Mouse (Mus musculus) embryonic facial prominence, embryonic 13.5 days (tissue): ENCODE measurements around the gene Upf1. TPM values are rescaled to one million over a fixed set of nuclear protein-coding genes. Genes with fewer than 3 reads are reported as not detected.

Source experiments
- ATAC-seq: fragments of 200-750 bp; cut with Nextera tagmentation; 2 replicates; pipeline ENCODE4 v1.8.0; 2017; ENCODE audit warnings: low read depth; ENCODE audit not compliant: insufficient number of reproducible peaks, insufficient read depth, low FRiP score, low TSS enrichment
- H3K27ac ChIP-seq: fragments of 300-500 bp; sonication (generic); 2 replicates; pipeline ENCODE4 v1.5.1; 2015; ENCODE audit warnings: moderate library complexity, mild to moderate bottlenecking, inconsistent platforms
- H3K27me3 ChIP-seq: fragments of 300-500 bp; sonication (generic); 2 replicates; pipeline ENCODE4 v1.6.1; 2015; ENCODE audit warnings: mild to moderate bottlenecking, inconsistent platforms
- H3K36me3 ChIP-seq: fragments of 300-500 bp; sonication (generic); 2 replicates; pipeline ENCODE4 v1.6.1; 2015; ENCODE audit warnings: mild to moderate bottlenecking, inconsistent platforms
- H3K4me1 ChIP-seq: fragments of 300-500 bp; sonication (generic); 2 replicates; pipeline ENCODE4 v1.6.1; 2015; ENCODE audit warnings: inconsistent platforms
- H3K4me2 ChIP-seq: fragments of 300-500 bp; sonication (generic); 2 replicates; pipeline ENCODE4 v1.6.1; 2015; ENCODE audit warnings: moderate library complexity, mild to moderate bottlenecking, inconsistent platforms
- H3K4me3 ChIP-seq: fragments of 300-500 bp; sonication (generic); 2 replicates; pipeline ENCODE4 v1.5.1; 2015; ENCODE audit warnings: mild to moderate bottlenecking, inconsistent platforms
- H3K9ac ChIP-seq: fragments of 300-500 bp; sonication (generic); 2 replicates; pipeline ENCODE4 v1.6.1; 2015; ENCODE audit warnings: mild to moderate bottlenecking, inconsistent platforms
- H3K9me3 ChIP-seq: fragments of 300-500 bp; sonication (generic); 2 replicates; pipeline ENCODE4 v1.6.1; 2016; ENCODE audit warnings: inconsistent platforms
- WGBS: fragments of 180-500 bp; shearing (Covaris S2); methylation state at CpG from one replicate; pipeline ENCODE4 v1.1.7; 2015; ENCODE audit warnings: mixed read lengths; 5-methylcytosine and 5-hydroxymethylcytosine counted together
- polyA plus RNA-seq: library from polyadenylated mRNA; unstranded; fragments of >200 nt; fragmentation: Nextera tagmentation; extraction: Ambion mirVana; gene quantifications from 2 replicates; pipeline ENCODE4 v1.2.1, GENCODE M21; 2015

Upf1 gene
- polyA plus RNA-seq, 1 experiment from 2014 or later = 22.1 TPM

GRCm38 (mm10) chr8:70375212-70375859 lies 22.3 kb upstream of the Upf1 start:
- Histone ChIP-seq H3K27me3 (peaks cover 90% of the 10 kb centered on the region), H3K4me3 (peak overlapping the region; percentile 43), H3K27ac (no peak overlapping the region), H3K4me1 (peaks cover 42% of the 10 kb centered on the region), H3K9me3 (no peaks in the 10 kb centered on the region), H3K4me2 (peak overlapping the region; percentile 66), H3K9ac (no peak overlapping the region), H3K36me3 (no peaks in the 10 kb centered on the region)
- ATAC-seq = no peak
- 5% methylated on average over 35 of the region's 35 CpGs for WGBS

- WGBS = under 1% methylated on average over 53 of the region's 53 CpGs
- H3K4me1 ChIP-seq = peaks cover 42% of the 10 kb centered on the region
- H3K27ac ChIP-seq = no peak overlapping the region
- peak overlapping the region; percentile 43 for H3K4me3 ChIP-seq
- no peaks in the 10 kb centered on the region for H3K36me3 ChIP-seq
- peaks cover 86% of the 10 kb centered on the region for H3K27me3 ChIP-seq
- H3K9ac ChIP-seq = 0 out of 2 replicates have a peak overlapping the region, but pooled peaks have one; percentile 44
- ATAC-seq = 0 out of 2 replicates have a peak, but pooled peaks have one; percentile 45
- H3K9me3 ChIP-seq = no peaks in the 10 kb centered on the region
- peak overlapping the region; percentile 66 for H3K4me2 ChIP-seq
These were observed 21.3 kb upstream of the Upf1 start for GRCm38 (mm10) chr8:70374318-70374927.

GRCm38 (mm10) chr8:70373397-70374317 lies 20.6 kb upstream of the Upf1 start, which contains the start of gene Comp:
TSS of gene Comp (plus strand) at chr8:70373558.
- Histone ChIP-seq H3K27ac (no peak within 1 kb of the TSS), H3K9ac (peak within 1 kb of the TSS; percentile 44; the same call in 1 of the 2 replicates), H3K4me3 (peak within 1 kb of the TSS; percentile 43), H3K27me3 (peaks cover 78% of the 10 kb centered on the region), H3K9me3 (no peaks in the 10 kb centered on the region), H3K36me3 (no peaks in the 10 kb centered on the region), H3K4me2 (peak within 1 kb of the TSS; percentile 66), H3K4me1 (peaks cover 42% of the 10 kb centered on the region)
- no peak for ATAC-seq
- 3% methylated on average over 47 of the region's 47 CpGs for WGBS

GRCm38 (mm10) chr8:70371951-70372350 lies 18.9 kb upstream of the Upf1 start:
- Histone ChIP-seq H3K4me3 (no peak overlapping the region), H3K9ac (no peak overlapping the region), H3K36me3 (no peaks in the 10 kb centered on the region), H3K27me3 (peaks cover 61% of the 10 kb centered on the region), H3K27ac (no peak overlapping the region), H3K9me3 (no peaks in the 10 kb centered on the region), H3K4me1 (peaks cover 42% of the 10 kb centered on the region), H3K4me2 (no peak overlapping the region)
- WGBS = 42% methylated on average over 6 of the region's 6 CpGs
- ATAC-seq = no peak

- H3K4me1 ChIP-seq = peaks cover 33% of the 10 kb centered on the region
- no peaks in the 10 kb centered on the region for H3K36me3 ChIP-seq
- no peak overlapping the region for H3K27ac ChIP-seq
- no peak for ATAC-seq
- no peak overlapping the region for H3K4me2 ChIP-seq
- H3K9me3 ChIP-seq = no peaks in the 10 kb centered on the region
- no peak overlapping the region for H3K9ac ChIP-seq
- H3K4me3 ChIP-seq = no peak overlapping the region
- H3K27me3 ChIP-seq = peaks cover 46% of the 10 kb centered on the region
- 69% methylated on average over 7 of the region's 7 CpGs for WGBS
These were observed 17.4 kb upstream of the Upf1 start for GRCm38 (mm10) chr8:70370476-70370875.

- Histone ChIP-seq H3K9ac (0 out of 2 replicates have a peak overlapping the region, but pooled peaks have one; percentile 11), H3K27me3 (peaks cover 7% of the 10 kb centered on the region), H3K4me1 (no peaks in the 10 kb centered on the region; the same call in 1 of the 2 replicates), H3K36me3 (no peaks in the 10 kb centered on the region), H3K9me3 (no peaks in the 10 kb centered on the region), H3K27ac (no peak overlapping the region), H3K4me2 (no peak overlapping the region), H3K4me3 (no peak overlapping the region)
- WGBS = 53% methylated on average over 5 of the region's 5 CpGs
- ATAC-seq = no peak
These were observed 13.5 kb upstream of the Upf1 start for GRCm38 (mm10) chr8:70366588-70366987.

- H3K4me1 ChIP-seq = peaks cover 4% of the 10 kb centered on the region
- 21% methylated on average over 5 of the region's 5 CpGs for WGBS
- H3K36me3 ChIP-seq = no peaks in the 10 kb centered on the region
- no peak for ATAC-seq
- no peak overlapping the region for H3K27ac ChIP-seq
- no peak overlapping the region for H3K9ac ChIP-seq
- no peak overlapping the region for H3K4me2 ChIP-seq
- H3K9me3 ChIP-seq = no peaks in the 10 kb centered on the region
- no peak overlapping the region for H3K4me3 ChIP-seq
- no peaks in the 10 kb centered on the region for H3K27me3 ChIP-seq
These were observed 11.0 kb upstream of the Upf1 start for GRCm38 (mm10) chr8:70364066-70364465.

GRCm38 (mm10) chr8:70361484-70362032 lies 8.5 kb upstream of the Upf1 start:
- H3K36me3 ChIP-seq = no peaks in the 10 kb centered on the region
- no peak overlapping the region for H3K4me3 ChIP-seq
- H3K9ac ChIP-seq = peak overlapping the region; percentile 38; the same call in 1 of the 2 replicates
- H3K4me2 ChIP-seq = no peak overlapping the region
- WGBS = 75% methylated on average over 10 of the region's 10 CpGs
- H3K4me1 ChIP-seq = peaks cover 4% of the 10 kb centered on the region
- peaks cover 4% of the 10 kb centered on the region; the same call in 1 of the 2 replicates for H3K27me3 ChIP-seq
- H3K27ac ChIP-seq = no peak overlapping the region
- no peaks in the 10 kb centered on the region for H3K9me3 ChIP-seq
- ATAC-seq = no peak

GRCm38 (mm10) chr8:70360769-70361168 lies 7.7 kb upstream of the Upf1 start:
- no peaks in the 10 kb centered on the region for H3K36me3 ChIP-seq
- 54% methylated on average over 4 of the region's 4 CpGs for WGBS
- peaks cover 4% of the 10 kb centered on the region for H3K4me1 ChIP-seq
- H3K4me3 ChIP-seq = no peak overlapping the region
- H3K9me3 ChIP-seq = no peaks in the 10 kb centered on the region
- no peak overlapping the region for H3K9ac ChIP-seq
- no peak for ATAC-seq
- peaks cover 4% of the 10 kb centered on the region; the same call in 1 of the 2 replicates for H3K27me3 ChIP-seq
- no peak overlapping the region for H3K4me2 ChIP-seq
- H3K27ac ChIP-seq = no peak overlapping the region

- Histone ChIP-seq H3K4me2 (no peak overlapping the region), H3K4me3 (no peak overlapping the region), H3K9ac (0 out of 2 replicates have a peak overlapping the region, but pooled peaks have one; percentile 27), H3K27me3 (peaks cover 4% of the 10 kb centered on the region; the same call in 1 of the 2 replicates), H3K9me3 (no peaks in the 10 kb centered on the region), H3K36me3 (no peaks in the 10 kb centered on the region), H3K4me1 (peaks cover 6% of the 10 kb centered on the region), H3K27ac (no peak overlapping the region)
- no peak for ATAC-seq
- 27% methylated on average over 3 of the region's 3 CpGs for WGBS
These were observed 6.3 kb upstream of the Upf1 start for GRCm38 (mm10) chr8:70359411-70359810.

GRCm38 (mm10) chr8:70356111-70356510 lies 3.0 kb upstream of the Upf1 start:
- H3K27me3 ChIP-seq = peaks cover 4% of the 10 kb centered on the region; the same call in 1 of the 2 replicates
- 78% methylated on average over 1 of the region's 1 CpGs for whole genome bisulfite sequencing
- H3K9me3 ChIP-seq = no peaks in the 10 kb centered on the region
- H3K4me1 ChIP-seq = peaks cover 26% of the 10 kb centered on the region
- H3K9ac ChIP-seq = no peak overlapping the region
- H3K4me2 ChIP-seq = no peak overlapping the region
- no peak overlapping the region for H3K4me3 ChIP-seq
- H3K36me3 ChIP-seq = no peaks in the 10 kb centered on the region; the same call in 1 of the 2 replicates
- no peak overlapping the region for H3K27ac ChIP-seq
- ATAC-seq = no peak
